Mouse (Mus musculus) stomach, postnatal 0 days (tissue): ENCODE results near the gene Tle4. TPM values are rescaled to one million over a fixed set of nuclear protein-coding genes. Genes with fewer than 3 reads are reported as not detected.
A peak's percentile ranks its signal among the peaks of the same experiment; 100 is the strongest.

Source experiments
- ATAC-seq: fragments of 200-750 bp; cut with Nextera tagmentation; 2 replicates; pipeline ENCODE4 v1.8.0; 2017; ENCODE audit not compliant: low FRiP score, low TSS enrichment
- DNase-seq: peaks from one replicate; pipeline ENCODE4 v3.0.0-alpha.2; 2016; ENCODE audit warnings: low spot score
- H3K27ac ChIP-seq: fragments of 300-500 bp; sonication (generic); replicated peaks from 2 replicates; pipeline ENCODE4 v1.5.1; 2014; ENCODE audit warnings: mild to moderate bottlenecking, control low read depth
- H3K27me3 ChIP-seq: fragments of 300-500 bp; sonication (generic); 2 replicates; pipeline ENCODE4 v1.6.1; 2014; ENCODE audit warnings: low read length; ENCODE audit not compliant: control insufficient read depth, insufficient read depth
- H3K36me3 ChIP-seq: fragments of 300-500 bp; sonication (generic); 2 replicates; pipeline ENCODE4 v1.6.1; 2014; ENCODE audit warnings: low read length, mixed read lengths; ENCODE audit not compliant: control insufficient read depth, insufficient read depth
- H3K4me1 ChIP-seq: fragments of 300-500 bp; sonication (generic); replicated peaks from 2 replicates; pipeline ENCODE4 v1.6.1; 2014; ENCODE audit warnings: antibody characterized with exemption; ENCODE audit not compliant: control insufficient read depth, insufficient read depth
- H3K4me2 ChIP-seq: fragments of 300-500 bp; sonication (generic); replicated peaks from 2 replicates; pipeline ENCODE4 v1.6.1; 2014; ENCODE audit warnings: low read depth, mild to moderate bottlenecking, control low read depth, moderate library complexity
- H3K4me3 ChIP-seq: fragments of 300-500 bp; sonication (generic); 2 replicates; pipeline ENCODE4 v1.5.1; 2014; ENCODE audit warnings: low read depth, low read length, control low read depth
- H3K9ac ChIP-seq: fragments of 300-500 bp; sonication (generic); 2 replicates; pipeline ENCODE4 v1.6.1; 2014; ENCODE audit warnings: mild to moderate bottlenecking, low read length, control low read depth, mixed read lengths
- H3K9me3 ChIP-seq: fragments of 300-500 bp; sonication (generic); 2 replicates; pipeline ENCODE4 v1.6.1; 2016; ENCODE audit warnings: low read length; ENCODE audit not compliant: control insufficient read depth
- CTCF ChIP-seq: IDR thresholded peaks from 2 replicates; pipeline ENCODE4 v1.5.1; 2016; ENCODE audit warnings: antibody characterized with exemption, low read depth, mild to moderate bottlenecking, moderate library complexity
- EP300 ChIP-seq: optimal IDR thresholded peaks from 2 replicates; pipeline ENCODE3; 2016; ENCODE audit warnings: antibody characterized with exemption
- whole genome bisulfite sequencing: fragments of 180-500 bp; shearing (Covaris S2); extraction: QIAGEN DNeasy Blood & Tissue Kit; methylation state at CpG from one replicate; pipeline ENCODE4 v1.1.7; 2014; 5-methylcytosine and 5-hydroxymethylcytosine counted together
- polyA plus RNA-seq: library from polyadenylated mRNA; unstranded; fragments of >200 nt; fragmentation: Nextera tagmentation; extraction: Ambion mirVana; gene quantifications from 2 replicates; pipeline ENCODE4 v1.2.1, GENCODE M21; 2015

Tle4 gene
- polyA plus RNA-seq, 1 experiment from 2014 or later, result 5.1 TPM

GRCm38 (mm10) chr19:14595390-14595997 lies 2.4 kb downstream of the Tle4 start:
- ATAC-seq (no peak), DNase-seq (no peak)
- TF ChIP-seq CTCF, result no peak
- TF ChIP-seq EP300, result no peak
- Histone ChIP-seq H3K4me3 (peak overlapping the region; percentile 25), H3K27ac (no peak overlapping the region), H3K4me2 (peak overlapping the region; percentile 33), H3K27me3 (no peaks in the 10 kb centered on the region), H3K9me3 (no peaks in the 10 kb centered on the region), H3K9ac (no peak overlapping the region), H3K4me1 (0 out of 2 replicates have a peak, but pooled peaks cover 3% of the 10 kb centered on the region), H3K36me3 (no peaks in the 10 kb centered on the region)
- 37% methylated on average over 11 of the region's 11 CpGs for WGBS

GRCm38 (mm10) chr19:14594537-14594936 lies 3.3 kb downstream of the Tle4 start:
- DNase-seq (no peak), ATAC-seq (no peak)
- TF ChIP-seq EP300, result no peak
- TF ChIP-seq CTCF, result no peak
- no peaks in the 10 kb centered on the region for H3K4me1 ChIP-seq
- H3K9ac ChIP-seq, result no peak overlapping the region
- H3K9me3 ChIP-seq, result no peaks in the 10 kb centered on the region
- no peaks in the 10 kb centered on the region for H3K36me3 ChIP-seq
- no peaks in the 10 kb centered on the region for H3K27me3 ChIP-seq
- no peak overlapping the region for H3K27ac ChIP-seq
- no peak overlapping the region for H3K4me3 ChIP-seq
- 58% methylated on average over 3 of the region's 3 CpGs for WGBS
- no peak overlapping the region for H3K4me2 ChIP-seq

GRCm38 (mm10) chr19:14591809-14592535 lies 5.9 kb downstream of the Tle4 start:
- 81% methylated on average over 10 of the region's 10 CpGs for WGBS
- no peak overlapping the region for H3K27ac ChIP-seq
- DNase-seq, result no peak
- H3K36me3 ChIP-seq, result no peaks in the 10 kb centered on the region
- H3K4me1 ChIP-seq, result peaks cover 6% of the 10 kb centered on the region; the same call in 1 of the 2 replicates
- TF ChIP-seq EP300 (no peak), CTCF (no peak)
- H3K9ac ChIP-seq, result no peak overlapping the region
- no peak overlapping the region for H3K4me3 ChIP-seq
- no peak overlapping the region for H3K4me2 ChIP-seq
- ATAC-seq, result no peak
- H3K9me3 ChIP-seq, result no peaks in the 10 kb centered on the region
- H3K27me3 ChIP-seq, result no peaks in the 10 kb centered on the region

- Histone ChIP-seq H3K27me3 (no peaks in the 10 kb centered on the region), H3K36me3 (no peaks in the 10 kb centered on the region), H3K27ac (no peak overlapping the region), H3K4me3 (no peak overlapping the region), H3K9ac (no peak overlapping the region), H3K4me1 (peaks cover 8% of the 10 kb centered on the region), H3K4me2 (no peak overlapping the region), H3K9me3 (no peaks in the 10 kb centered on the region)
- WGBS, result 85% methylated on average over 7 of the region's 7 CpGs
- DNase-seq (no peak), ATAC-seq (no peak)
- TF ChIP-seq EP300, result no peak
- no peak for TF ChIP-seq CTCF
Observed at GRCm38 (mm10) chr19:14590154-14590553, 7.7 kb downstream of the Tle4 start.

- Histone ChIP-seq H3K9me3 (no peaks in the 10 kb centered on the region), H3K27ac (0 out of 2 replicates have a peak overlapping the region, but pooled peaks have one; percentile 2), H3K4me3 (no peak overlapping the region), H3K27me3 (no peaks in the 10 kb centered on the region), H3K4me1 (peaks cover 8% of the 10 kb centered on the region), H3K9ac (no peak overlapping the region), H3K4me2 (no peak overlapping the region), H3K36me3 (no peaks in the 10 kb centered on the region)
- WGBS, result 32% methylated on average over 3 of the region's 3 CpGs
- DNase-seq, result no peak
- ATAC-seq, result no peak
- TF ChIP-seq CTCF (no peak), EP300 (no peak)
Observed at GRCm38 (mm10) chr19:14588221-14589123, 9.4 kb downstream of the Tle4 start.
